Comparison of ENCODE assay signal across 9 mouse cellular contexts in the genomic region with DNA sequence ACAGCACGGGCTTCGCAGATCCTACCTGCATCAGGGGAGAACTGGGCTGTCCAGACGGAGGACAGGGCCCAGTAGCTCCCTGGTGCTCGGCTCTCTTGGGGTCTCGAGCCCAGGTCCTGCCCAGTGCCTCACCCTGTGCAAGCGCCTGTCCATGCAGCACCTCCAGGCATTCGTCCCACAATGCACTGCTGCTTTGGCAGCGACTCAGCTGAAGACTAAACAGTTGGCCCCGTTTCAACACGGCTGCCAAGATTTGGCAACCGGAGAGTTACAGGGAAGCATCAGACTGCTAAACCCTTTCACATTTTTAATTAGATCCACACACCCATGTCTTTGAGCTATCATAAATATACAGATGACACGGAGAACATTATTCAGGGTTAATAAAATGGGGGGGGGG.
DNase-seq lines count a peak whose midpoint lies in the region; ATAC-seq and TF ChIP-seq lines count a peak whose summit lies in the region.
"Had no signal": no experiment of that assay in that cellular context is flagged by ENCODE, and none has a peak within 500 bp of the region (broad histone marks: within the 10 kb centered on the region; RNA-seq: fewer than 3 reads in every experiment).

No protein-coding gene starts in this region.

- H3K9me3 ChIP-seq in liver, embryonic 12.5 days (replicated peaks) = no peaks in the 10 kb centered on the region; the same call in 1 of the 2 replicates
- no peaks in the 10 kb centered on the region for H3K9me3 ChIP-seq in stomach, postnatal 0 days (ENCODE audit: control insufficient read depth, low read length)

- no peak overlapping the region for H3K27ac ChIP-seq in liver, embryonic 12.5 days
- no peak overlapping the region for H3K27ac ChIP-seq in stomach, postnatal 0 days (replicated peaks)

- no peak for ATAC-seq in liver, embryonic 12.5 days
- ATAC-seq in stomach, postnatal 0 days (ENCODE audit: low FRiP score, low TSS enrichment) = peak; percentile 32; the same call in 1 of the 2 replicates
- no peak for ATAC-seq in megakaryocyte-erythroid progenitor cell, adult 5-6 weeks (replicated peaks; ENCODE audit: low FRiP score, low TSS enrichment, poor library complexity, severe bottlenecking)

- DNase-seq in liver = peak; percentile 13
- DNase-seq in cerebellum, postnatal 14 days = peak; percentile 96 to 97
- peak; percentile 81 to 84 for DNase-seq in heart, postnatal 10 days
- peak; percentile 78 to 80 for DNase-seq in layer of hippocampus, postnatal 10 days (ENCODE audit: low spot score in 2 of 2)
- peak; percentile 5 for DNase-seq in lung, postnatal 25 days (ENCODE audit: low spot score)
- DNase-seq in stomach, postnatal 0 days (ENCODE audit: low spot score) = peak; percentile 51

- no peak for TF ChIP-seq EP300 in stomach, postnatal 0 days (optimal IDR thresholded peaks at IDR 0.05)

- H3K4me2 ChIP-seq in liver, embryonic 12.5 days = no peak overlapping the region
- H3K4me2 ChIP-seq in stomach, postnatal 0 days (replicated peaks; ENCODE audit: low read depth) = no peak overlapping the region

- no peak for TF ChIP-seq CTCF in stomach, postnatal 0 days (IDR thresholded peaks at IDR 0.05; ENCODE audit: low read depth)

- WGBS in liver, embryonic 12.5 days (ENCODE audit: insufficient replicate concordance) = 65% methylated on average over 12 of the region's 12 CpGs
- WGBS in stomach, postnatal 0 days = 38% methylated on average over 12 of the region's 12 CpGs

- intact Hi-C loops in heart, postnatal 10 days (cut with DNase I) = no loop called here

- no peaks in the 10 kb centered on the region for H3K36me3 ChIP-seq in liver, embryonic 12.5 days
- H3K36me3 ChIP-seq in stomach, postnatal 0 days (ENCODE audit: control insufficient read depth, insufficient read depth, low read length) = no peaks in the 10 kb centered on the region
- H3K36me3 ChIP-seq: G1E had no signal

- H3K27me3 ChIP-seq in liver, embryonic 12.5 days (replicated peaks) = no peaks in the 10 kb centered on the region
- no peaks in the 10 kb centered on the region for H3K27me3 ChIP-seq in stomach, postnatal 0 days (ENCODE audit: control insufficient read depth, insufficient read depth, low read length)

- no peak overlapping the region for H3K4me3 ChIP-seq in liver, embryonic 12.5 days
- H3K4me3 ChIP-seq in stomach, postnatal 0 days (ENCODE audit: low read depth, low read length) = no peak overlapping the region

- no peak overlapping the region for H3K9ac ChIP-seq in liver, embryonic 12.5 days
- H3K9ac ChIP-seq in stomach, postnatal 0 days (ENCODE audit: low read length) = no peak overlapping the region

- H3K4me1 ChIP-seq in liver, embryonic 12.5 days = no peaks in the 10 kb centered on the region
- no peaks in the 10 kb centered on the region; the same call in none of the 2 replicates for H3K4me1 ChIP-seq in stomach, postnatal 0 days (replicated peaks; ENCODE audit: control insufficient read depth, insufficient read depth)

Comparison
In these comparisons a context has a peak if more than half of its experiments do, and no peak if none do; other contexts are left out.
1. DNase-seq: peak in every context shown above with its lines; median percentile 96 in cerebellum, postnatal 14 days; 82 in heart, postnatal 10 days; 79 in layer of hippocampus, postnatal 10 days; 51 in stomach, postnatal 0 days; 13 in liver; 5 in lung, postnatal 25 days.